Mouse (Mus musculus) liver, embryonic 16.5 days (tissue): Measurements from ENCODE around the gene Vezt. TPM values are rescaled to one million over a fixed set of nuclear protein-coding genes. Genes with fewer than 3 reads are reported as not detected.

ENCODE experiments used
- ATAC-seq: fragments of 200-750 bp; cut with Nextera tagmentation; 2 replicates; pipeline ENCODE4 v1.8.0; 2017; ENCODE audit warnings: low read depth, mild to moderate bottlenecking, moderate number of reproducible peaks, moderate library complexity
- H3K27ac ChIP-seq: fragments of 300-500 bp; sonication (generic); 2 replicates; pipeline ENCODE4 v1.5.1; 2014; ENCODE audit warnings: mild to moderate bottlenecking, low read length
- H3K27me3 ChIP-seq: fragments of 300-500 bp; sonication (generic); 2 replicates; pipeline ENCODE4 v1.6.1; 2014; ENCODE audit warnings: low read depth, low read length, mixed read lengths; ENCODE audit not compliant: control insufficient read depth, insufficient read depth
- H3K36me3 ChIP-seq: fragments of 300-500 bp; sonication (generic); 2 replicates; pipeline ENCODE4 v1.6.1; 2014; ENCODE audit warnings: mild to moderate bottlenecking; ENCODE audit not compliant: control insufficient read depth, insufficient read depth
- H3K4me1 ChIP-seq: fragments of 300-500 bp; sonication (generic); 2 replicates; pipeline ENCODE4 v1.6.1; 2014; ENCODE audit warnings: low read depth, low read length, mixed read lengths; ENCODE audit not compliant: control insufficient read depth
- H3K4me2 ChIP-seq: fragments of 300-500 bp; sonication (generic); 2 replicates; pipeline ENCODE4 v1.6.1; 2014; ENCODE audit warnings: low read depth, low read length, mixed read lengths
- H3K4me3 ChIP-seq: fragments of 300-500 bp; sonication (generic); 2 replicates; pipeline ENCODE4 v1.5.1; 2014; ENCODE audit warnings: low read depth, mild to moderate bottlenecking, low read length
- H3K9ac ChIP-seq: fragments of 300-500 bp; sonication (generic); 2 replicates; pipeline ENCODE4 v1.6.1; 2014; ENCODE audit warnings: low read depth, low read length
- H3K9me3 ChIP-seq: fragments of 300-500 bp; sonication (generic); replicated peaks from 2 replicates; pipeline ENCODE4 v1.6.1; 2016; ENCODE audit warnings: low read length; ENCODE audit not compliant: control insufficient read depth
- WGBS: fragments of 180-500 bp; shearing (Covaris S2); extraction: QIAGEN DNeasy Blood & Tissue Kit; methylation state at CpG from one replicate; pipeline ENCODE4 v1.1.7; 2014; ENCODE audit not compliant: insufficient replicate concordance; 5-methylcytosine and 5-hydroxymethylcytosine counted together
- polyA plus RNA-seq: library from polyadenylated mRNA; unstranded; fragments of >200 nt; fragmentation: Nextera tagmentation; extraction: Ambion mirVana; gene quantifications from 2 replicates; pipeline ENCODE4 v1.2.1, GENCODE M21; 2015

Gene Vezt
- polyA plus RNA-seq, 1 experiment from 2014 or later: 10.4 TPM

DNA sequence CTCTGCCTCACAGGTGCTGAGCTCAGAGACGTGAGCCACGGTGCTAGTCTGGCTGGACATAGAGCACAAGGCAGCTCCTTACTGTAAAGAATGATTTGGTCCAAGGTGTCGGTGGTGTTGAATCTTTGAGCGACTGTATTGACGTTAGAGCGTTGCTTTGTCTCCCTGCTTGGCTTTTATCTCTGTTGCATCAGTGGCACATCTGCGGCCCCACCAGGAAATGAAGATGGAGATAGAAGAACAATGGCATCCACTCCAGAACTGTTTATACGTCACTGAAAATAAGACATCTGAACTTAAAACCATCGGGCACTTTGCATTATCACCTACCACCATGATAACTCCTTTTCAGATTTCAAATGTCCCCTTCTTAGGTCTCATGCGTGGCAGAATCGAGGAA, 135.7 kb downstream of the Vezt start:
- Histone ChIP-seq H3K27ac (no peak overlapping the region), H3K4me2 (no peak overlapping the region), H3K9ac (no peak overlapping the region), H3K9me3 (no peaks in the 10 kb centered on the region), H3K27me3 (no peaks in the 10 kb centered on the region; the same call in 1 of the 2 replicates), H3K4me3 (no peak overlapping the region), H3K36me3 (no peaks in the 10 kb centered on the region), H3K4me1 (no peaks in the 10 kb centered on the region; the same call in 1 of the 2 replicates)
- 56% methylated on average over 11 of the region's 11 CpGs for WGBS
- no peak for ATAC-seq

DNA sequence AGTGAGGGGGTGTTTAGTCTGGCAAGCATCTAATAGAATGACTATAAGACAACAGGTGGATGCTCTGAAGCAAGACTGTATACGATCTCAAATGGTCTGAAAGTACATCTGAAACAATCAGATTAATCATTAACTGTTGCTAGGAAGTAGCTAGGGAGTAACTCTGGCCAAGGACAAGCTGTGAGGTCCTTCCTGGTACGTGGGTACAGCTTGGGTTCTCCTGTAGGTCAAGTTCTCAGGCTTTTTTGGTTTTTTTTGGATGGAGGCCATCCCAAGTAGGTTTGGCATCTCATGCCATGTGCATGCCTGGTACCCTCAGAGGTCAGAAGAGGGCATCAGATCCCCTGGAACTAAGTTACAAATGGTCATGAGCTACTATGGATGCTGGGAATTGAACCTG, 136.3 kb downstream of the Vezt start:
- Histone ChIP-seq H3K27me3 (no peaks in the 10 kb centered on the region; the same call in 1 of the 2 replicates), H3K9ac (no peak overlapping the region), H3K27ac (no peak overlapping the region), H3K4me2 (no peak overlapping the region), H3K36me3 (no peaks in the 10 kb centered on the region), H3K4me3 (no peak overlapping the region), H3K9me3 (no peaks in the 10 kb centered on the region), H3K4me1 (no peaks in the 10 kb centered on the region; the same call in 1 of the 2 replicates)
- 46% methylated on average over 2 of the region's 2 CpGs for WGBS
- 0 out of 2 replicates have a peak, but pooled peaks have one; percentile 24 for ATAC-seq

GRCm38 (mm10) chr10:93897043-93897646, 138.5 kb downstream of the Vezt start, which contains the start of gene Metap2:
Gene Metap2 (minus strand): TSS chr10:93897093.
- H3K4me3 ChIP-seq: no peak within 1 kb of the TSS
- no peaks in the 10 kb centered on the region; the same call in 1 of the 2 replicates for H3K27me3 ChIP-seq
- no peaks in the 10 kb centered on the region for H3K36me3 ChIP-seq
- H3K4me1 ChIP-seq: peaks cover 17% of the 10 kb centered on the region
- no peak within 1 kb of the TSS for H3K27ac ChIP-seq
- no peak within 1 kb of the TSS for H3K9ac ChIP-seq
- no peak within 1 kb of the TSS for H3K4me2 ChIP-seq
- no peaks in the 10 kb centered on the region for H3K9me3 ChIP-seq
- no peak for ATAC-seq
- WGBS: 67% methylated on average over 7 of the region's 7 CpGs

DNA sequence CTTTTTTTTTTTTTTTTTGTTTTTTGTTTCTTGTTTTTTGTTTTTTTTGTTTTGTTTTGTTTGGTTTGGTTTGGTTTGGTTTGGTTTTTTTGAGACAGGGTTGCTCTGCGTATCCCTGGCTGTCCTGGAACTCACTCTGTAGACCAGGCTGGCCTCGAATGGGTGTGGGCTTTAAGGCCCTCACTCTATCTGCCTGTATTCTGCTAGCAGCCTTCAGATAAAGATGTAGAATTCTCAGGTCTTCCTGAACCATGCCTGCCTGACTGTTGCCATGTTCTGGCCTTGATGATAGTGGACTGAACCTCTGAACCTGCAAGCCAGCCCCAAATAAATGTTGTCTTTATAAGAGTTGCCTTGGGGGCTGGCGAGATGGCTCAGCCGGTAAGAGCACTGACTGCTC, 143.1 kb downstream of the Vezt start:
- peak; percentile 44 for ATAC-seq
- H3K27ac ChIP-seq: peak overlapping the region; percentile 94
- WGBS: 50% methylated on average over 4 of the region's 4 CpGs
- H3K27me3 ChIP-seq: no peaks in the 10 kb centered on the region
- H3K9me3 ChIP-seq: no peaks in the 10 kb centered on the region
- no peaks in the 10 kb centered on the region for H3K36me3 ChIP-seq
- H3K4me1 ChIP-seq: peaks cover 27% of the 10 kb centered on the region
- no peak overlapping the region for H3K4me2 ChIP-seq
- no peak overlapping the region for H3K9ac ChIP-seq
- H3K4me3 ChIP-seq: no peak overlapping the region

DNA sequence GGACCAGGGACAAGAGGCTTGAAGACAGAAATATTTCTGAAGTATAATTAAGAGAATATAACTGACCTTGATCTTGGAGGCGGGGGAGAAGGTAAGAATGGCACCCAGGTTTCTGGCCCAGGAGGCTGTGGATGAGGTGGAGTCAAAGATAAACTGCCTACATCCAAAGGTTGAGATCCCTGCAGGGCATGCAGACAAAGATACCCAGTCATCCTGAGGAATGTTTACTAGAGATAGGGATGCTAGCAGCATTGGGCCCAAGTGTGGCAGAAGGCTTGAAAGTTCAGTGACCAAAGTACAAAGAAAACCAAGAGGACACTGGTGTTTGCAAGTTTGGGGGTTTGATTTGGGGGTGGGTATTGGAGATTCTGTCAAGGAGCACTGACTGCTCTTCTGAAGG, 144.6 kb downstream of the Vezt start:
- H3K27me3 ChIP-seq: no peaks in the 10 kb centered on the region
- H3K9ac ChIP-seq: peak overlapping the region; percentile 96
- peak overlapping the region; percentile 94 for H3K27ac ChIP-seq
- H3K4me2 ChIP-seq: peak overlapping the region; percentile 93
- no peaks in the 10 kb centered on the region for H3K9me3 ChIP-seq
- peak overlapping the region; percentile 96 for H3K4me3 ChIP-seq
- ATAC-seq: peak; percentile 85
- WGBS: 29% methylated on average over 1 of the region's 1 CpGs
- peaks cover 33% of the 10 kb centered on the region for H3K4me1 ChIP-seq
- H3K36me3 ChIP-seq: peaks cover 9% of the 10 kb centered on the region

DNA sequence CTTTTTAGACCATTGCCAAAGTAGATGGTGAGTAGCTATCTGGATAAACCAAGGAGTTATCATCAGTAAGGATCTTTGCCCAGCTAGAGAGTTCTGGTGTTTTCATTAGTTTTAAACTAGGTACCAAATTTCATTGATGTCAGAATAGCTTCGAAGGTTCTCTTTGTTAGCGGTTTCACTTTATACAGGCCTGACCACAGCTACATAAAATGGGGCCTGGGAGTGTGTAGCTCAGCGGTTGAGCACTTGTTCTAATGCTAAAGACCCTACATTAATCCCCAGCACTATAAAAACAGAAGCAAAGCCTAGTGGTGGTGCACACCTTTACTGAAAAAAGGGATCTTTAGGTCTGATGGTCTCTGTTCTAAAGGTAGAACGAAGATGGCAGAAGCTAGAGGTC, 145.1 kb downstream of the Vezt start:
- Histone ChIP-seq H3K4me3 (peak overlapping the region; percentile 96), H3K9ac (peak overlapping the region; percentile 96), H3K27ac (peak overlapping the region; percentile 94), H3K4me2 (peak overlapping the region; percentile 93), H3K4me1 (peaks cover 36% of the 10 kb centered on the region), H3K9me3 (no peaks in the 10 kb centered on the region), H3K36me3 (peaks cover 13% of the 10 kb centered on the region), H3K27me3 (no peaks in the 10 kb centered on the region)
- WGBS: 51% methylated on average over 4 of the region's 4 CpGs
- ATAC-seq: no peak

GRCm38 (mm10) chr10:93889976-93890375, 145.6 kb downstream of the Vezt start:
- Histone ChIP-seq H3K4me1 (peaks cover 40% of the 10 kb centered on the region), H3K27me3 (no peaks in the 10 kb centered on the region), H3K4me2 (peak overlapping the region; percentile 93), H3K27ac (peak overlapping the region; percentile 94), H3K9me3 (no peaks in the 10 kb centered on the region), H3K4me3 (peak overlapping the region; percentile 96), H3K36me3 (peaks cover 17% of the 10 kb centered on the region), H3K9ac (peak overlapping the region; percentile 96)
- ATAC-seq: no peak
- WGBS: 4% methylated on average over 22 of the region's 22 CpGs

- peak overlapping the region; percentile 96 for H3K4me3 ChIP-seq
- H3K4me2 ChIP-seq: peak overlapping the region; percentile 93
- H3K9me3 ChIP-seq: no peaks in the 10 kb centered on the region
- H3K27me3 ChIP-seq: no peaks in the 10 kb centered on the region
- H3K4me1 ChIP-seq: peaks cover 44% of the 10 kb centered on the region
- 0% methylated on average over 24 of the region's 30 CpGs for WGBS
- peak; percentile 82 for ATAC-seq
- peak overlapping the region; percentile 96 for H3K9ac ChIP-seq
- peak overlapping the region; percentile 94 for H3K27ac ChIP-seq
- peaks cover 21% of the 10 kb centered on the region for H3K36me3 ChIP-seq
Observed at GRCm38 (mm10) chr10:93889579-93889950, 146.1 kb downstream of the Vezt start.
